Mouse (Mus musculus) kidney, adult 2 months (tissue): ENCODE measurements around the gene U2af1. TPM values are rescaled to one million over a fixed set of nuclear protein-coding genes. Genes with fewer than 3 reads are reported as not detected.
"Not testable (repeated sequence)": the region's sequence is repeated elsewhere in the genome, so short reads cannot be mapped to it uniquely, and the experiment has no call there.

Experiments used
- DNase-seq: peaks from one replicate; pipeline ENCODE4 v3.0.0; 2021
- H3K27ac ChIP-seq: fragments of 200-500 bp; 2 replicates; pipeline ENCODE4 v1.5.1; 2012; ENCODE audit warnings: low read depth, low read length, control low read depth, inconsistent platforms; ENCODE audit not compliant: insufficient read depth
- H3K27me3 ChIP-seq: fragments of 200-500 bp; replicated peaks from 2 replicates; pipeline ENCODE4 v1.6.1; 2012; ENCODE audit warnings: mild to moderate bottlenecking, moderate library complexity, low read length, inconsistent platforms; ENCODE audit not compliant: control insufficient read depth, insufficient read depth
- H3K36me3 ChIP-seq: fragments of 200-500 bp; 2 replicates; pipeline ENCODE4 v1.6.1; 2012; ENCODE audit warnings: mild to moderate bottlenecking, moderate library complexity, low read length, inconsistent platforms; ENCODE audit not compliant: control insufficient read depth, insufficient read depth
- H3K4me1 ChIP-seq: fragments of 200-500 bp; 2 replicates; pipeline ENCODE4 v1.6.1; 2011; ENCODE audit warnings: low read length; ENCODE audit not compliant: control insufficient read depth, insufficient read depth
- H3K4me3 ChIP-seq: fragments of 200-500 bp; 2 replicates; pipeline ENCODE4 v1.5.1; 2011; ENCODE audit warnings: mild to moderate bottlenecking, low read depth, low read length, control low read depth; ENCODE audit not compliant: insufficient read depth
- CTCF ChIP-seq: fragments of 200-500 bp; conservative IDR thresholded peaks from 2 replicates; pipeline ENCODE4 v1.5.1; 2011; ENCODE audit warnings: low read depth, mild to moderate bottlenecking, control low read depth, low read length, moderate library complexity, mixed read lengths; ENCODE audit not compliant: insufficient read depth, insufficient read length
- POLR2A ChIP-seq: fragments of 200-500 bp; IDR thresholded peaks from one replicate; pipeline ENCODE4 v1.6.1; 2011; ENCODE audit warnings: low read depth, low read length, control low read depth
- WGBS: fragments of 180-500 bp; shearing (Covaris S2); methylation state at CpG from one replicate; pipeline ENCODE4 v1.1.7; 2018; 5-methylcytosine and 5-hydroxymethylcytosine counted together
- polyA plus RNA-seq: library from polyadenylated mRNA; depleted of rRNA; stranded (reverse); fragments of >200 nt; gene quantifications from 2 replicates; pipeline ENCODE4 v1.2.3, GENCODE M21; 2012; rRNA removed

The U2af1 gene
- polyA plus RNA-seq, 1 experiment = 61.3 TPM

- Histone ChIP-seq H3K27ac (no peak overlapping the region), H3K27me3 (no peaks in the 10 kb centered on the region), H3K36me3 (no peaks in the 10 kb centered on the region), H3K4me3 (no peak overlapping the region), H3K4me1 (0 out of 2 replicates have a peak, but pooled peaks cover 1% of the 10 kb centered on the region)
- DNase-seq = no peak
- TF ChIP-seq CTCF (no peak), POLR2A (no peak)
- 58% methylated on average over 4 of the region's 4 CpGs for WGBS
These were observed 45.5 kb downstream of the U2af1 start for GRCm38 (mm10) chr17:31613086-31613755.

- no peak overlapping the region for H3K27ac ChIP-seq
- no peak for TF ChIP-seq POLR2A
- TF ChIP-seq CTCF = no peak
- H3K36me3 ChIP-seq = no peaks in the 10 kb centered on the region
- 83% methylated on average over 3 of the region's 3 CpGs for WGBS
- DNase-seq = no peak
- peaks cover 12% of the 10 kb centered on the region for H3K4me1 ChIP-seq
- no peaks in the 10 kb centered on the region for H3K27me3 ChIP-seq
- H3K4me3 ChIP-seq = no peak overlapping the region
These were observed 48.8 kb downstream of the U2af1 start for GRCm38 (mm10) chr17:31609895-31610294.

GRCm38 (mm10) chr17:31609173-31609572 lies 49.5 kb downstream of the U2af1 start:
- not testable (repeated sequence) for H3K27ac ChIP-seq, H3K27me3 ChIP-seq, H3K36me3 ChIP-seq, H3K4me3 ChIP-seq
- DNase-seq = peak; percentile 65
- WGBS = 52% methylated on average over 3 of the region's 3 CpGs
- peaks cover 12% of the 10 kb centered on the region for H3K4me1 ChIP-seq

GRCm38 (mm10) chr17:31607256-31607951 lies 51.3 kb downstream of the U2af1 start:
- H3K4me3 ChIP-seq = no peak overlapping the region
- peak overlapping the region; percentile 26 for H3K27ac ChIP-seq
- TF ChIP-seq CTCF (no peak), POLR2A (no peak)
- 68% methylated on average over 8 of the region's 8 CpGs for WGBS
- no peaks in the 10 kb centered on the region for H3K36me3 ChIP-seq
- no peaks in the 10 kb centered on the region for H3K27me3 ChIP-seq
- peak; percentile 50 for DNase-seq
- H3K4me1 ChIP-seq = peaks cover 12% of the 10 kb centered on the region

- no peaks in the 10 kb centered on the region for H3K27me3 ChIP-seq
- DNase-seq = no peak
- no peaks in the 10 kb centered on the region for H3K36me3 ChIP-seq
- TF ChIP-seq POLR2A (no peak), CTCF (peak; percentile 45)
- peaks cover 12% of the 10 kb centered on the region for H3K4me1 ChIP-seq
- no peak overlapping the region for H3K4me3 ChIP-seq
- H3K27ac ChIP-seq = no peak overlapping the region
- WGBS = 86% methylated on average over 7 of the region's 7 CpGs
These were observed 52.3 kb downstream of the U2af1 start for GRCm38 (mm10) chr17:31606424-31606823.

GRCm38 (mm10) chr17:31598593-31598992 lies 60.1 kb downstream of the U2af1 start:
- TF ChIP-seq CTCF (no peak), POLR2A (no peak)
- DNase-seq = peak; percentile 43
- no peaks in the 10 kb centered on the region for H3K36me3 ChIP-seq
- H3K4me3 ChIP-seq = no peak overlapping the region
- peaks cover 5% of the 10 kb centered on the region; the same call in 1 of the 2 replicates for H3K4me1 ChIP-seq
- no peaks in the 10 kb centered on the region for H3K27me3 ChIP-seq
- 68% methylated on average over 8 of the region's 8 CpGs for WGBS
- no peak overlapping the region for H3K27ac ChIP-seq

GRCm38 (mm10) chr17:31597957-31598356 lies 60.7 kb downstream of the U2af1 start:
- H3K27ac ChIP-seq = no peak overlapping the region
- DNase-seq = peak; percentile 75
- H3K27me3 ChIP-seq = no peaks in the 10 kb centered on the region
- H3K36me3 ChIP-seq = no peaks in the 10 kb centered on the region
- H3K4me1 ChIP-seq = peaks cover 5% of the 10 kb centered on the region; the same call in 1 of the 2 replicates
- WGBS = 70% methylated on average over 9 of the region's 9 CpGs
- no peak overlapping the region for H3K4me3 ChIP-seq
- no peak for TF ChIP-seq POLR2A
- TF ChIP-seq CTCF = no peak

Other genes starting within 250 kb of the U2af1 start
- gene Wdr4, start 138.9 kb downstream of the U2af1 start, polyA plus RNA-seq = 28.3 and 29.6 TPM in 2 replicates
- 387 and 475 TPM in 2 replicates for gene Ndufv3, start 138.8 kb downstream of the U2af1 start, polyA plus RNA-seq
- gene Pknox1, start 94.2 kb downstream of the U2af1 start, polyA plus RNA-seq = 19.2 and 19.9 TPM in 2 replicates
- gene Cbs, start 21.7 kb downstream of the U2af1 start, polyA plus RNA-seq = 140 and 154 TPM in 2 replicates
- gene Cryaa, start 18.9 kb upstream of the U2af1 start, polyA plus RNA-seq = 0.86 and 0.99 TPM in 2 replicates
- 35.5 and 57.6 TPM in 2 replicates for gene Sik1, start 196.9 kb upstream of the U2af1 start, polyA plus RNA-seq